Mouse (Mus musculus) cerebellum, postnatal 25 days (tissue): ENCODE measurements around the gene Ppp2r3a.

ENCODE experiments used
- DNase-seq, 2 experiments: peaks; one replicate each; pipeline ENCODE4 v3.0.0; 2021; ENCODE audit warnings: mixed read lengths in 2 of 2

The Ppp2r3a gene

GRCm38 (mm10) chr9:101152872-101153271 lies 98.7 kb downstream of the Ppp2r3a start:
- no peak for DNase-seq

DNA sequence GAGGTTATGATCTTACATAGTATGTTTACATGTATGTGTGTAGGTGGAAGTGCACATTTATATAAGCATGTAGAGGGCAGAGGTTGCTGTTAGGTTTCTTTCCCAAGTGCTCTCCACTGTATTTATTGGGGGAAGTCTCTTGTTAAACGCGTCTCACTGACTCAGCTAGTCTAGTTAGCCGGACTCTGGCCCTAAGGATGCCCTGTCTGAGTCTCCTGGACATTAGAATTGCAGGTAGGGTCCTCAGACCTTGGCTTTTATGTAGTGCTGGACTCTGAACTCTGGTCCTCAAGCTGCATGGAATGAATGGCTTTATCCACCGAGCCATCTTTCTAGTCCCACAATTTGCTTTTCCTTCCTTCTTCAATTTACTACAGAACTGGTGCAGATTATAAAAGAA lies 108.0 kb downstream of the Ppp2r3a start:
- no peak for DNase-seq

- no peak for DNase-seq
Measured at GRCm38 (mm10) chr9:101114182-101114884, 137.3 kb downstream of the Ppp2r3a start.

- DNase-seq: no peak
Measured at GRCm38 (mm10) chr9:101113317-101113716, 138.3 kb downstream of the Ppp2r3a start.

- DNase-seq: peak in 1 of 2 experiments; percentile 27
Measured at GRCm38 (mm10) chr9:101110013-101110412, 141.6 kb downstream of the Ppp2r3a start.

DNA sequence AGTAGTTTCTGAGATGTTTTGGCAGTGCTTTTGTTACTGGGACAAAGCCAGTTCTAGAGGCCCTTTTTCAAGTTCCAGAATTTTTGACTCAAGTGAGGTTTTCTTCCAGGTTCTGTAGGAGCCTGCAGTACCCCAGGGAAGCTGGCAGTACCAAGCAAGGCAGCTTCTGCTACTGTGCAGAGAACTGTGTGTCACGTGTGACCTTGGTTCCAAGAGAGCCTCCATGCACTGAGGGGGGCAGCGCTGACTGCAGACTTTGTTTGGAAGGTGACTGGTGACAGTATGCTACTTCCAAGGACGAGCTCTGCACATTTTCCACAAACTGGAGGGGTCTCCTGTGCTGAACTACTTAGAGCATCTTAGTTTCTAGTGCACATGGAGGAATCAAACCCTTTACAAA lies 144.2 kb downstream of the Ppp2r3a start:
- peak; percentile 52 to 66 for DNase-seq

DNA sequence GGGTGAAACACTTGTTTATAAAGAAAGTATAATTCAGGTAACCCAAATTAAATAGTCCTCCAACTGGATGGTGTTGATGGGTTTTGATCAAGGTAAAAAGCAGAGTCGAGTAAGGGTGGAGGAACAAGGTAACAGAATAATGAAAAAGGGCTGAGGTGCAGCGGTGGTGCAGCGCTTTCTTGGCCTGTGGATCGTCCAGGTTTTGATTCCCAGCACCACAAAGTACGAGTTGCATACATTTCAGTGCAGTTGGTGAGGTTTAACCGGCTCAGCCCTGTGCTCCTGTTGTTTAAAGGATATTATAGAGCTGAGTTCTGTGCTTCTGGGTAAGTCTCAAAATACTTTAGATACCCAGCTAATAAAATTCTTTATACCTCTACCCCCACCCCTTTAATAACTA lies 145.9 kb downstream of the Ppp2r3a start:
- DNase-seq: no peak

DNA sequence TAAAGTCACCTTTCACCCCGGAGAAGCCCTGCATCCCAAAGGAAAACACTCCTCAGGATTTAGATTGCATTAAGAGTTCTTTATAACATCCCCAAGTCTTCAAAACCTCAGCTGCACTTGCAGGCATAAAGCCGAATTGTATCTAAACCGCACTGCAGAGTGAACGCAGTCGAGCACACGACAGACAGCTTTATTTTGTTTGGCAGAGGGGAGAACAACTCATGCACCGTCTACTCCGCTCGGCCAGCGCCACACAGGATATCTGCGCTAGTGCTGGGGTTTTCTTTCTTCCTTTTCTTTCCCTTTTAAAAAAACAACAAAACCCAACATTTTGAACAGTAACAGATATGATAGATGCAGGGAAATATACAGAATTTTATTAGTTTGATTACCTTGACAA lies 146.7 kb downstream of the Ppp2r3a start:
- DNase-seq: no peak

DNA sequence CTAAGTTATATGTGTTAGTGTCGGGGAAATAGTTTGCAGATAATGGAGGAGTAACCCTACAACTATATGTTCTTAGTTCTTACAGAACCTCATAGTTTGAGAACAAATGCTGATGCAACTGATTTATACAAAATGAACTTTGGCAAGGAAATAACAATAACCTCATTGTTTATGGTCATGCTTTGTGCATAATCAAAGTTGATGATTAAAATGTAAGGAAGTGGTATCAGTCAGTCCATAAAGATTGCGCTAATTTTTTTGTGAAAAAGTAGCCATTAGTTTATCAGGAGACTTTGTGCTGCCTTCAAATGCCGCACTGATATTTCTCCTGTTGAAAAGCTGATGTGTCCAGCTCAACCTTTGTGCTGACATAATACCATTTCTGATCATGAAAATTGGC lies 149.3 kb downstream of the Ppp2r3a start:
- no peak for DNase-seq

GRCm38 (mm10) chr9:101101547-101101946 lies 150.0 kb downstream of the Ppp2r3a start:
- peak in 1 of 2 experiments; percentile 16 for DNase-seq

- no peak for DNase-seq
Measured at GRCm38 (mm10) chr9:101100163-101100562, 151.4 kb downstream of the Ppp2r3a start.

GRCm38 (mm10) chr9:101099445-101099844 lies 152.2 kb downstream of the Ppp2r3a start:
- DNase-seq: no peak

GRCm38 (mm10) chr9:101097542-101097941 lies 154.1 kb downstream of the Ppp2r3a start:
- no peak for DNase-seq

- no peak for DNase-seq
Measured at GRCm38 (mm10) chr9:101096461-101096860, 155.1 kb downstream of the Ppp2r3a start.

GRCm38 (mm10) chr9:101095425-101095824 lies 156.2 kb downstream of the Ppp2r3a start:
- DNase-seq: no peak

- no peak for DNase-seq
Measured at GRCm38 (mm10) chr9:101083728-101084127, 167.9 kb downstream of the Ppp2r3a start.

DNA sequence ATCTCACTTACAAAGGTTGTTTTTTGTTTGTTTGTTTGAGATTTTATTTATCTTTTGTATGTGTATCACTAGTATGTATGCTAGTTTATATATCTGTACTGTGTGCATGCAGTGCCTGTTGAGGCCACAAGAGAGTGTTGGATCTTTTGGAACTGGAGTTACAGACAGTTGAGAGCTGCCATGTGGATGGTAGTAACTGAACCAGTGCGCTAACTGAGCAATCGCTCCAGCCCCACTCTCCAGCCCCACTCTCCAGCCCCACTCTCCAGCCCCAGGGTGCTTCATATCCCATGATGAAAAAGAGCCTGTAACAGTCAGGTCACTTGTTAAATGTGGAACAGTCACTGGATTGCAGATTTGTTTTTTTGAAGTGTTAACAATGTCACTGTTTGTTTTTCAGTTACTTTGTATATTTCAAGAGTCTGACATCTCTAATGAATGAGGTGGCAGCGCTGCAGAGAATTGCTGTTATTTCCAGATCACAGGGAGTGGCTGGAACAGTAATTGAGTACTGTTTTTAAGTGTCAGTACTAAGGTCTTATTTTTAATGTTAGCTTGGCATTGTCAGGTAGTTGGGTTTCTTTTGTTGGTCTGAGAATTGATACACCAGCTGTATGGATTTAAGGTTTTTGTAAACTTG lies 171.4 kb downstream of the Ppp2r3a start:
- peak in 1 of 2 experiments; percentile 18 for DNase-seq

DNA sequence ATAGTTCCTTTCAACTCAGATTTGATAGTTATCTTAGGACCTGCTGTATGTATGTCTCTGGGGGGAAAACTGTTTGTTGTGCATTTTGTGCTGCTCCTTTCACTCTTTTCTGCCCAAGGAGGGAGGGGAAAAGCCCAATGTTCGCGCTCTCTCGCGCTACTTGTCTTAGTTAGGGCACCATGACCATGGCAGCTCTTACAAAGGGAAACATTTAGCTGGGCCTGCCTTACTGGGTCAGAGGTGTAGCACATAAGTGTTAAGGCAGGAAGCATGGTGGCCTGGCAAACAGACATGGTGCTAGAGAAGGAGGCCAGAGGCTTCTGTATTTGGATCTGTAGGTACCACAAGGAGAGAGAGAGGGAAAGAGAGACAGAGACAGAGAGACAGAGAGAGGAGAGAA lies 173.0 kb downstream of the Ppp2r3a start:
- peak; percentile 13 to 21 for DNase-seq

DNA sequence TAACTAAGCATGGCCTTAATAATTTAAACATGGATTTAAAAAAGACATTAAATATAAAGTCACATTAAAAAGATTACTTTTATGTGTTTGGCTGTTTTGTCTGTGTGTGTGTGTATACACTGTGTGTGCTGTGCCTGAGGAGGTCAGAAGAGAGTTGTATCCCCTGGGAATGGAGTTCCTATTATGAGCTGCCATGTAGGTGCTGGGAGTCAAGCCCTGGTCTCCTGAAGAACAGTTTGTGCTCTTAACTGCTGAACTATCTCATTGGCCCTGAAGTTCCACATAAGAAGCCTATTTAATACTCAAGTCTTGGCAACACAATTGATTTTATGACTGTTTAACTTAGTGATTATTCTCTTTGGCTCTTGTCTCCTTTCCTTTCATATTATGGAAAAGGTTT lies 174.1 kb downstream of the Ppp2r3a start:
- DNase-seq: no peak

- DNase-seq: peak in 1 of 2 experiments; percentile 19
Measured at GRCm38 (mm10) chr9:101076095-101076875, 175.3 kb downstream of the Ppp2r3a start.

GRCm38 (mm10) chr9:101075694-101076093 lies 175.9 kb downstream of the Ppp2r3a start:
- peak; percentile 19 to 21 for DNase-seq

- DNase-seq: peak in 1 of 2 experiments; percentile 34
Measured at GRCm38 (mm10) chr9:101075091-101075581, 176.5 kb downstream of the Ppp2r3a start.

DNA sequence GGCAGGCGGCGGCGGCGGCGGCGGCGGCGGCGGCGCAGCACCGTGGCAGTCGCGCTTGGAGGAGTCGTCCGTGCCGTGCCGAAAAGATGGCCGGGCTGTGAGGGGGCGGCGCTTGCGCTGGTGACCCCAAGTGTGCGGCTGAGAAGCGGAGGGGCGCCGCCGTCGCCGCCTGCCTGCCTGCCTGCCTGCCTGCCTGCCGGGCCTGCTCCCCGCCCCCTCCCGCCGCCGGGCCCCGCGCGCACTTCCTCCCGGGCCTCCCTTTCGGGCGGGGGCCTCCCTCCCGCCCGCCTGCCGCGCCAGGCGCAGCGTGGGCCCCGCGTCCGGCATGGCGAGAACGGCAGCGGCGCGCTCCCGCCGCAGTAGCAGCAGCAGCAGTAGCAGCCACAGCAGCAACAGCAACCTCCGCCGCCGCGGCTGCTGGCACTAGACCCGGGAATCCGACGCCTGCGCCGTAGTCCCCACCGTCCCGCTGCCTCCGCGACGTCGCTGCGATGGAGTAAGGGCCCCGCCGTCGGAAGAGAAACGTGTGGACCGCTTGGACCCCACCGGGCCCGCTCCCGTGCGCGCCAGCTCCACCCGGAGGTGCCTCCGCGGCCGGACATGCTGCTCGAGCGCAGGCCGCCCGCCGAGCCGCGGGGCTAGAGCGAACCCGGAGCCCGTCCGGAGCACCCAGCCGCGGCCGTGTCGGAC lies 177.1 kb downstream of the Ppp2r3a start:
- peak; percentile 87 to 91 for DNase-seq
